Mouse (Mus musculus) erythroblast, embryonic 14.5 days (primary cell): Measurements from ENCODE around the gene Tbr1. TPM values are rescaled to one million over a fixed set of nuclear protein-coding genes. Genes with fewer than 3 reads are reported as not detected.

Source experiments
- H3K27me3 ChIP-seq: 2 replicates; pipeline ENCODE4 v1.6.1; 2012; ENCODE audit warnings: inconsistent platforms; ENCODE audit not compliant: control insufficient read depth
- H3K36me3 ChIP-seq: 2 replicates; pipeline ENCODE4 v1.6.1; 2012; ENCODE audit warnings: mild to moderate bottlenecking, inconsistent platforms; ENCODE audit not compliant: control insufficient read depth
- H3K4me1 ChIP-seq: 2 replicates; pipeline ENCODE4 v1.6.1; 2012; ENCODE audit warnings: inconsistent platforms; ENCODE audit not compliant: control insufficient read depth
- H3K4me3 ChIP-seq: replicated peaks from 2 replicates; pipeline ENCODE3; 2012; ENCODE audit warnings: moderate library complexity, mild to moderate bottlenecking, inconsistent platforms
- H3K9me3 ChIP-seq: 2 replicates; pipeline ENCODE4 v1.6.1; 2012; ENCODE audit warnings: low read length, inconsistent platforms, mixed read lengths; ENCODE audit not compliant: control insufficient read depth
- GATA1 ChIP-seq: IDR thresholded peaks from 2 replicates; pipeline ENCODE4 v1.6.1; 2012; ENCODE audit warnings: low read length, inconsistent platforms, mixed read lengths
- TAL1 ChIP-seq: IDR thresholded peaks from 3 replicates; pipeline ENCODE4 v1.6.1; 2012; ENCODE audit warnings: low read length, inconsistent platforms, mixed read lengths
- polyA plus RNA-seq: library from polyadenylated mRNA; stranded (reverse); fragments of >175 nt; gene quantifications from 2 replicates; pipeline ENCODE4 v1.2.3, GENCODE M21; 2012

Gene Tbr1
- polyA plus RNA-seq, 1 experiment, result not detected

DNA sequence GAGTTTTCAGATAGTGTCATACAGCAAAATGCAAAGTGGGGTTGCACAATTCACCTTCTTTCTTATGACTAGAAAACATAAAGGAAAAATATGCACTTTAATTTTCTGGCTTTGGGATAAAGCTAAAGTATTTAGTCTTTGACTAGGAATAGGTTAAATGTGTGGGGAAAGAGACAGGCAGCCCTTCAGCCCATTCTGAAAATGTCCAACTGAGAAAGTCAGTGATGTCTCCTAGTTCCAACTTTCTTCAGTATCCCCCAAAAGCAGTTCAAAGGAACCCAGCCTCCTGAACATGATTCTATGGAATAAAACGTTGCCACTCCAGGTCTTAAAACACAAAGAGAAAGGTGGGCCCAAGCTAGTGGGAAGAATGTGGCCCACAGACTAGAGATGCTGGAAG is 6.7 kb downstream of the Tbr1 start:
- H3K27me3 ChIP-seq, result peaks cover 100% of the 10 kb centered on the region
- TF ChIP-seq TAL1, result no peak
- no peak for TF ChIP-seq GATA1

DNA sequence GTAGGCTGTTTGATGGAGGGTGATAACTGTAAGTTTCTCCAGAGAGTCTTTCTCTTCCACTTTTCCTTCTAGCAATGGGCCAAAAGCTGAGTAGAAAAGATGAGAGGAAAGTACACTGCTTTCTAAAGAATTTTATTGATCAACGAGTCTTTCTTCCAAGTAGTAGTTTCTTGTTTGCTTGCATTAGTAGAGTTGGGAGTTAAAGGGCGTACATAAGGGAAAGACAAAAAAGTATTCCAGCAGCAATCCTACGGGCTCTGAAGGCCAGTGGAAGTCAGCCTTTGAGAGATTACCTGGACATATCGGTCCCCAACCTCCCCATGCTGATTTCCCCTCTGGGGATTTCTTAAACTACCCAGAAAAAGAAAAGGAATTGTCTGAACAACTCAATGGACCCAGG is 8.0 kb downstream of the Tbr1 start:
- Histone ChIP-seq H3K4me3 (no peak overlapping the region), H3K9me3 (peaks cover 19% of the 10 kb centered on the region), H3K27me3 (peaks cover 100% of the 10 kb centered on the region), H3K4me1 (peaks cover 10% of the 10 kb centered on the region), H3K36me3 (no peaks in the 10 kb centered on the region)
- TF ChIP-seq GATA1, result no peak
- TF ChIP-seq TAL1, result no peak

More for the DNA sequence above, 6.7 kb downstream of the Tbr1 start:
- peaks cover 27% of the 10 kb centered on the region for H3K9me3 ChIP-seq
- no peaks in the 10 kb centered on the region for H3K36me3 ChIP-seq
- H3K4me1 ChIP-seq, result peaks cover 10% of the 10 kb centered on the region
- no peak overlapping the region for H3K4me3 ChIP-seq

DNA sequence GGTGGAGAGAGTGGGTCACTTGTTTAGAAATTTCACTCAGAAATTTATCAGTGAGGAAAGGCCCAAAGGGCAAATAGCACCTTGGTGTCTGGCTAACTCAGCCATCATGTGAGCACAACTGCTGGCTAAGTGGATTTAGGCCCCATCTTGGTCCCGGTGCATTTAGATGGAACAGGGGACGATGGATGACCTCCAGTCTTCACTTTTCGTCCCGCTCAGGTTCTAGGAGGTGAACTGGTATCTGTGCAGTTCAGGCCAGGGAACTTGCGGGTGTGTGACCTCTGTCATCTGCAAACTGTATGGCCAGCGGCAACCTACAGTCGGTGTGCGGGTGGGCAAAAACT is 8.4 kb downstream of the Tbr1 start:
- H3K4me1 ChIP-seq, result peaks cover 10% of the 10 kb centered on the region
- peaks cover 19% of the 10 kb centered on the region for H3K9me3 ChIP-seq
- TF ChIP-seq TAL1 (no peak), GATA1 (no peak)
- H3K36me3 ChIP-seq, result no peaks in the 10 kb centered on the region
- peaks cover 100% of the 10 kb centered on the region for H3K27me3 ChIP-seq
- no peak overlapping the region for H3K4me3 ChIP-seq

DNA sequence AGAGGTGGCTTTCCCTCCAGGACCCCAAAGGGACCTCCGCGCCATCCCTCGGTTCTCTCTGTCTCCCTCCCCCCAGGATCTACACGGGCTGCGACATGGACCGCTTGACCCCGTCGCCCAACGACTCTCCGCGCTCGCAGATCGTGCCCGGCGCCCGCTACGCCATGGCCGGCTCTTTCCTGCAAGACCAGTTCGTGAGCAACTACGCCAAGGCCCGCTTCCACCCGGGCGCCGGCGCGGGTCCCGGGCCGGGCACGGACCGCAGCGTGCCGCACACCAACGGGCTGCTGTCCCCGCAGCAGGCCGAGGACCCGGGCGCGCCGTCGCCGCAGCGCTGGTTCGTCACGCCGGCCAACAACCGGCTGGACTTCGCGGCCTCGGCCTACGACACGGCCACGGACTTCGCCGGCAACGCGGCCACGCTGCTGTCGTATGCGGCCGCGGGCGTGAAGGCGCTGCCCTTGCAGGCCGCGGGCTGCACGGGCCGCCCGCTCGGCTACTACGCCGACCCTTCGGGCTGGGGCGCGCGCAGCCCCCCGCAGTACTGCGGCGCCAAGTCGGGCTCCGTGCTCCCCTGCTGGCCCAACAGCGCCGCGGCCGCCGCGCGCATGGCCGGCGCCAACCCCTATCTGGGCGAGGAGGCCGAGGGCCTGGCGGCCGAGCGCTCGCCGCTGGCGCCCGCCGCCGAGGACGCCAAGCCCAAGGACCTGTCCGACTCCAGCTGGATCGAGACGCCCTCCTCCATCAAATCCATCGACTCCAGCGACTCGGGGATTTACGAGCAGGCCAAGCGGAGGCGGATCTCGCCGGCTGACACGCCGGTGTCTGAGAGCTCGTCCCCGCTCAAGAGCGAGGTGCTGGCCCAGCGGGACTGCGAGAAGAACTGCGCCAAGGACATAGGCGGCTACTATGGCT is 9.0 kb downstream of the Tbr1 start:
- peak overlapping the region; percentile 10 for H3K4me3 ChIP-seq
- H3K27me3 ChIP-seq, result peaks cover 100% of the 10 kb centered on the region

DNA sequence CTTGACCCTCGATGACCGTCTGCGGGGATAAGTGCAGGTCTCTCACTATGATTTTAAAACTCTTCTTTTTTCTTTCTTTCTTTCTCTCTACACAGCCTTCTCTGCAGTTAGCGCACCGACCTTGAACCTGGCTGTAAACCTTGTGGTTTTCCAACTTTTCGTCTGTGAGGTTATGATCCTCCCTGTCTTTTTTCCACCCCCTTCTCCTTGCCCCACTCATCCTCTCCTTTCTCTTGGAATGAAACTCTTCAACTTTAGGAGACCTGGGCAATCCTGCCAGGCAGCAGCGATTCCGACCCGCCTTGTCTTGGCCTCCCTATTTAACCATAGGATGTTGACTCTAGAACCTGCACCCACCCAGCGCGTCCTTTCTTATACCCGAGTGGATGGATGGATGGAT is 9.8 kb downstream of the Tbr1 start:
- TF ChIP-seq GATA1 (no peak), TAL1 (no peak)
- H3K4me3 ChIP-seq, result no peak overlapping the region
- no peaks in the 10 kb centered on the region for H3K36me3 ChIP-seq
- H3K27me3 ChIP-seq, result peaks cover 99% of the 10 kb centered on the region
- peaks cover 13% of the 10 kb centered on the region for H3K9me3 ChIP-seq
- peaks cover 10% of the 10 kb centered on the region for H3K4me1 ChIP-seq

More for the DNA sequence above, 9.0 kb downstream of the Tbr1 start:
- Histone ChIP-seq H3K9me3 (peaks cover 19% of the 10 kb centered on the region), H3K4me1 (peaks cover 10% of the 10 kb centered on the region), H3K36me3 (no peaks in the 10 kb centered on the region)
- TF ChIP-seq GATA1 (no peak), TAL1 (no peak)

DNA sequence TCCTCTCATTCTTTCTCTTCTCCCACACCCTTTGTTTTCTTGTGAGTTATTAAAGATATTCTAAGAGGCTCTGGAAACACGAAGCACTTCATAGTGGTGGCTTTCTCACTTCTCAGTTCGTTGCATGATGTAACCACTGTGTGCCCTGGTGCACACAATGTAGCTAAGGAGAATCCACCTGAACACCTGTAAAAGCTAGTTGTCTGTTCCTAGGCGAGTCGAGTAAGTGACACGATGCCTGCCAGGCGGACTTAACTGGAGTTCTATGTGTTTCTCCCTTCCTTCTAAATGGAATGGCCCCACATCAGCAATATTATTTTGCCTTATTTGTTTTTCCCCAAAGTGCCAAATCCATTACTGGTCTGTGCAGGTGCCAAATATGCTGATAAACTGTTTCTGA is 10.4 kb downstream of the Tbr1 start:
- peaks cover 99% of the 10 kb centered on the region for H3K27me3 ChIP-seq

DNA sequence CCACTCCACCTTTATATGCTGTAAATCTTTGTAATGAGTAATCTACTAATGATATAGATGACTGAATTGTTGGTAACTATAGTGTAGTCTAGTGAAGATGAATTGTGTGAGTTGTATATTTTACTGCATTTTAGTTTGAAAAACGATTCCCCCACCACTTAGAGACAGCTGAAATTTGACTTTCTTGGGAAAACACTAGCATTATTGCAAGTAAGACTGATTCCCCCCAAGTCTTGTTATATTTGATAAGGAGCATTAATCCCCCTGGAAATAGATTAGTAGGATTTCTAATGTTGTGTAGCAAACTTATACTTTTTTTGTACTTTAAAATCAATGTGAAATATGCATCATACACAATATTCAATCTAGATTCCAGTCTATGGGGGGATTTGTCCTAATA is 10.8 kb downstream of the Tbr1 start:
- Histone ChIP-seq H3K36me3 (no peaks in the 10 kb centered on the region), H3K27me3 (peaks cover 99% of the 10 kb centered on the region), H3K9me3 (peaks cover 13% of the 10 kb centered on the region), H3K4me1 (peaks cover 10% of the 10 kb centered on the region), H3K4me3 (no peak overlapping the region)
- TF ChIP-seq GATA1, result no peak
- no peak for TF ChIP-seq TAL1

More for the DNA sequence above, 10.4 kb downstream of the Tbr1 start:
- Histone ChIP-seq H3K4me1 (peaks cover 10% of the 10 kb centered on the region), H3K36me3 (no peaks in the 10 kb centered on the region), H3K4me3 (no peak overlapping the region), H3K9me3 (peaks cover 13% of the 10 kb centered on the region)
- TF ChIP-seq GATA1 (no peak), TAL1 (no peak)

DNA sequence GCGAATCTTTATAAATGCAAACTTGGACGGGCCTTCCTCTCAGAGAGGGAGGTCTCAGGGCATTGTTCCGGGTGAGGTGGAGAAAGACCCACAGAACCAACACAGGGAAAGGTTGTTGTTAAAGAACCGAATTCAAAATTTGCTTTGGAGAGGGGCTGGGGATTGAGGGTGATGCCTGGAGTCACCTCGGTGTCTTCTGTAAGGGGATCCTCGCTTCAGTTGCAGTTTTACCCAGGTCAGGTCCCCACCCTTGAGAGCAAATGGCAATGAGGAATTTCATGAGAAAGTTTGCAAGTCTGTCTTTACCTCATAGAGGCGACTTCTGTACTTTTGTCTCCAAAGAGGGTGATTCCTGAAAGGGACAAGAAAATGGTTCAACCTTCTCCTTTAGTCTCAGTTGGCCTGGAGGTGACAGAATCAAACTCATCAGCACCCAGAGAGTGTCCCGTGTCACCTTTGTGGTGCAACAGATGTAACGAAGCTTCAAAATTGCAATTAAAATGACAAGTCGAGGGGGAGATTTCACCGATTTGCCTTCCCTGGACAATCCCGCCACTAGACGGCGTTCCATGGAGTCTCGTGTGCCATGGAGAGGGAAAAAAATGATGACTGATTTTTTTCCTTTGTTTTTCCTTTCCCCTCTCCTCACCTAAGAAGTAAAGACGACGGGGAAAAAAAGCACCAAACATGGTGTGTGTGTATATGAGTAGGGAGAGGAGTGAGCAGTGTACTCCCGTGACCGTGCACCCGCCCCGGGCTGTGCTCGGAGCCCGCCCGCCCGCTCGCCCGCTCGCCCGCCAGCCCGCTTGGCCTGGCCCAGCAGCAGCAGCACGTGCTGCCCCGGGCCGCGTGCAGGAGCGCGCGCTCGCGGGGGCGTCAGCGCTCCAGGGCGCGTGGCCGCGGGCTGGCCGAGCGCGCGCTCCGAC is 12.1 kb downstream of the Tbr1 start:
- no peak for TF ChIP-seq GATA1
- TF ChIP-seq TAL1, result no peak
- Histone ChIP-seq H3K4me3 (no peak overlapping the region), H3K27me3 (peaks cover 97% of the 10 kb centered on the region), H3K36me3 (no peaks in the 10 kb centered on the region), H3K9me3 (peaks cover 13% of the 10 kb centered on the region), H3K4me1 (peaks cover 10% of the 10 kb centered on the region)

DNA sequence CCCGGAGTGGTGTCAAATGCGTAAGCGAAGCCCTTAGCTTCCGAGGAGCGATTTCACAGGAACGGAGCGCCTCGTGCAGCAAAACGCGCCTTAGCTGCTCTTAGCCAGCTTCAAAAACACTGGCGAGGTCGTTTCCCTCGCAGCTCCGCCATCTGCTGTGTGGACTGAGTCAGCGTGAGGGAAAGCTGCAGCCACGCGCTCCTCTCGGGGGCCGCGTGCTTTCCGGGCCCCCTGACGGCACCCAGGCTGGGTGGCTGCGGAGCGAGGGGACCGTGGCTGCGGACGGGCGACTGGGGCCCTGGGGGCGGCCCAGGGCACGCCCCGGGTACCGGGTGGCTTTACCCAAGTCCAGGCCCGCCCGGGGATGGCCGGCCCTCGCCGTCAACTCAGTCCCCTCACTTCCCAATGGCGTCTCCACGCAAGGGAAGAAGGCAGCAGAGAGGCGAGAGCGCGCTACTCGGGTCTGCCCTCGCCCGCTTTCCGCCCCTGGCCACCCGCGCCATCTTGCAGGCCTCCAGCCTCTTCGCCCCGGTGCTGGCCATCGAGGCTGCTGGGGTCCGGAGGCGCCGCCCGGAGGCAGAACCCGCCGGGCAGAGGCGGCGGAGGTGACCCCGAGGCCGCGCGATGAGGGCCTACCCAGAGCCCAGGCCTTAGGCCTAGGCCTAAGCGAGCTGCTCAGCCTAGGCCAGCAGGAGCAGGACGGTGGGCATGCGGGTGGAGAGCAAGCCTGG is 13.0 kb downstream of the Tbr1 start:
- Histone ChIP-seq H3K36me3 (no peaks in the 10 kb centered on the region), H3K4me3 (no peak overlapping the region), H3K4me1 (peaks cover 10% of the 10 kb centered on the region), H3K27me3 (peaks cover 94% of the 10 kb centered on the region), H3K9me3 (peaks cover 13% of the 10 kb centered on the region)
- TF ChIP-seq GATA1, result no peak
- TF ChIP-seq TAL1, result no peak
